Mouse (Mus musculus) CH12.LX (cell line): ENCODE measurements around the gene Efna4. TPM values are rescaled to one million over a fixed set of nuclear protein-coding genes. Genes with fewer than 3 reads are reported as not detected.

Experiments
- DNase-seq: peaks from one replicate; pipeline ENCODE4 v3.0.0-alpha.2; 2013; ENCODE audit errors: extremely low read depth
- H3K27ac ChIP-seq: 2 replicates; pipeline ENCODE4 v1.5.1; 2012; ENCODE audit warnings: low read depth, mild to moderate bottlenecking, control low read depth, moderate library complexity; ENCODE audit not compliant: insufficient read depth
- H3K27me3 ChIP-seq: replicated peaks from 2 replicates; pipeline ENCODE3; 2012; ENCODE audit warnings: inconsistent platforms
- H3K36me3 ChIP-seq, 2 experiments: replicated peaks in 1 of 2; 2 replicates each; pipeline versions ENCODE3 to v1.6.1; 2012; ENCODE audit warnings: inconsistent platforms in 1 of 2, low read length in 1 of 2, mild to moderate bottlenecking in 1 of 2, mixed read lengths in 1 of 2, moderate library complexity in 1 of 2; ENCODE audit not compliant: control insufficient read depth in 1 of 2, insufficient read depth in 1 of 2
- H3K4me1 ChIP-seq, 2 experiments: 2 replicates each; pipeline ENCODE4 v1.6.1; 2012; ENCODE audit warnings: inconsistent platforms in 1 of 2, moderate library complexity in 1 of 2; ENCODE audit not compliant: insufficient read depth in 2 of 2, control insufficient read depth in 1 of 2
- H3K4me2 ChIP-seq: 2 replicates; pipeline ENCODE4 v1.6.1; 2012; ENCODE audit warnings: low read depth, mild to moderate bottlenecking, control low read depth; ENCODE audit not compliant: poor library complexity, insufficient read depth, severe bottlenecking
- H3K4me3 ChIP-seq, 3 experiments: fragments of 150-350 bp in 1 of 3; sonication (generic) in 1 of 3; replicated peaks in 1 of 3; 2 replicates each; pipeline versions ENCODE3 to v1.5.1; 2011 to 2012; ENCODE audit warnings: low read depth in 2 of 3, low read length in 2 of 3, mild to moderate bottlenecking in 2 of 3, moderate library complexity in 2 of 3, control low read depth in 1 of 3, improper control_type of control experiment in 1 of 3, inconsistent platforms in 1 of 3, mixed read lengths in 1 of 3; ENCODE audit not compliant: poor library complexity in 1 of 3
- H3K79me2 ChIP-seq: replicated peaks from 2 replicates; pipeline ENCODE4 v1.6.1; 2012; ENCODE audit warnings: mild to moderate bottlenecking, moderate library complexity; ENCODE audit not compliant: control insufficient read depth, poor library complexity, insufficient read depth, severe bottlenecking; ENCODE audit errors: extremely low read depth
- H3K9ac ChIP-seq: 2 replicates; pipeline ENCODE4 v1.6.1; 2012; ENCODE audit warnings: low read depth, mild to moderate bottlenecking, control low read depth, moderate library complexity; ENCODE audit not compliant: insufficient read depth
- H3K9me3 ChIP-seq: replicated peaks from 2 replicates; pipeline ENCODE3; 2012; ENCODE audit warnings: low read length, inconsistent platforms, mixed read lengths
- BHLHE40 ChIP-seq: IDR thresholded peaks from 2 replicates; pipeline ENCODE4 v1.6.1; 2011; ENCODE audit warnings: mild to moderate bottlenecking, low read depth, low read length, improper control_type of control experiment
- CHD1 ChIP-seq: IDR thresholded peaks from 2 replicates; pipeline ENCODE4 v1.6.1; 2012; ENCODE audit warnings: low read depth, low read length, improper control_type of control experiment, inconsistent platforms
- E2F4 ChIP-seq: IDR thresholded peaks from 2 replicates; pipeline ENCODE4 v1.6.1; 2011; ENCODE audit warnings: low read depth, low read length, improper control_type of control experiment; ENCODE audit not compliant: insufficient replicate concordance
- ELF1 ChIP-seq: IDR thresholded peaks from 2 replicates; pipeline ENCODE4 v1.6.1; 2014; ENCODE audit warnings: low read depth, mild to moderate bottlenecking, inconsistent platforms, low read length, improper control_type of control experiment
- EP300 ChIP-seq: IDR thresholded peaks from 2 replicates; pipeline ENCODE4 v1.6.1; 2011; ENCODE audit warnings: low read length, improper control_type of control experiment
- ETS1 ChIP-seq: conservative IDR thresholded peaks from 2 replicates; pipeline ENCODE4 v1.6.1; 2012; ENCODE audit warnings: low read depth, mild to moderate bottlenecking, inconsistent platforms, low read length, improper control_type of control experiment, moderate library complexity
- HCFC1 ChIP-seq: IDR thresholded peaks from 2 replicates; pipeline ENCODE4 v1.6.1; 2012; ENCODE audit warnings: low read depth, mild to moderate bottlenecking, inconsistent platforms, low read length, improper control_type of control experiment
- IRF4 ChIP-seq: IDR thresholded peaks from 2 replicates; pipeline ENCODE4 v1.6.1; 2014; ENCODE audit warnings: low read depth, mild to moderate bottlenecking, inconsistent platforms, low read length, improper control_type of control experiment
- JUN ChIP-seq: IDR thresholded peaks from 2 replicates; pipeline ENCODE4 v1.6.1; 2011; ENCODE audit warnings: low read depth, mild to moderate bottlenecking, low read length, improper control_type of control experiment, moderate library complexity; ENCODE audit not compliant: insufficient read depth
- JUND ChIP-seq: conservative IDR thresholded peaks from 2 replicates; pipeline ENCODE4 v1.6.1; 2011; ENCODE audit warnings: low read depth, low read length, improper control_type of control experiment
- KAT2A ChIP-seq: IDR thresholded peaks from 2 replicates; pipeline ENCODE4 v1.6.1; 2012; ENCODE audit warnings: low read length, improper control_type of control experiment, inconsistent platforms; ENCODE audit not compliant: insufficient replicate concordance
- MAFK ChIP-seq: IDR thresholded peaks from 2 replicates; pipeline ENCODE4 v1.6.1; 2011; ENCODE audit warnings: low read length, improper control_type of control experiment; ENCODE audit not compliant: insufficient replicate concordance
- MAZ ChIP-seq: IDR thresholded peaks from 2 replicates; pipeline ENCODE4 v1.6.1; 2012; ENCODE audit warnings: low read depth, mild to moderate bottlenecking, inconsistent platforms, low read length, improper control_type of control experiment, moderate library complexity
- MEF2A ChIP-seq: IDR thresholded peaks from 2 replicates; pipeline ENCODE4 v1.6.1; 2014; ENCODE audit warnings: low read depth, mild to moderate bottlenecking, inconsistent platforms, low read length, improper control_type of control experiment, borderline replicate concordance
- MXI1 ChIP-seq: IDR thresholded peaks from 2 replicates; pipeline ENCODE4 v1.6.1; 2011; ENCODE audit warnings: mild to moderate bottlenecking, low read depth, low read length, improper control_type of control experiment
- MYC ChIP-seq: IDR thresholded peaks from 2 replicates; pipeline ENCODE4 v1.6.1; 2011; ENCODE audit warnings: low read depth, mild to moderate bottlenecking, improper control_type of control experiment, low read length
- NELFE ChIP-seq: IDR thresholded peaks from 2 replicates; pipeline ENCODE4 v1.6.1; 2011; ENCODE audit warnings: low read depth, low read length, improper control_type of control experiment
- NRF1 ChIP-seq: IDR thresholded peaks from 2 replicates; pipeline ENCODE4 v1.6.1; 2014; ENCODE audit warnings: low read depth, mild to moderate bottlenecking, inconsistent platforms, low read length, improper control_type of control experiment, moderate library complexity
- POLR2A ChIP-seq: IDR thresholded peaks from 2 replicates; pipeline ENCODE4 v1.6.1; 2011; ENCODE audit warnings: low read depth, mild to moderate bottlenecking, improper control_type of control experiment, low read length
- POLR2AphosphoS2 ChIP-seq: IDR thresholded peaks from 2 replicates; pipeline ENCODE4 v1.6.1; 2011; ENCODE audit warnings: low read depth, low read length, improper control_type of control experiment
- RAD21 ChIP-seq: IDR thresholded peaks from 2 replicates; pipeline ENCODE4 v1.6.1; 2011; ENCODE audit warnings: low read depth, mild to moderate bottlenecking, low read length, improper control_type of control experiment, moderate library complexity
- SIN3A ChIP-seq: IDR thresholded peaks from 2 replicates; pipeline ENCODE4 v1.6.1; 2012; ENCODE audit warnings: low read length, improper control_type of control experiment, inconsistent platforms
- SMC3 ChIP-seq: IDR thresholded peaks from 2 replicates; pipeline ENCODE4 v1.6.1; 2011; ENCODE audit warnings: low read depth, low read length, improper control_type of control experiment
- TBP ChIP-seq: conservative IDR thresholded peaks from 2 replicates; pipeline ENCODE4 v1.6.1; 2011; ENCODE audit warnings: low read depth, low read length, improper control_type of control experiment
- TCF12 ChIP-seq: IDR thresholded peaks from 2 replicates; pipeline ENCODE4 v1.6.1; 2014; ENCODE audit warnings: low read depth, mild to moderate bottlenecking, inconsistent platforms, low read length, improper control_type of control experiment
- UBTF ChIP-seq: IDR thresholded peaks from 2 replicates; pipeline ENCODE4 v1.6.1; 2012; ENCODE audit warnings: low read depth, mild to moderate bottlenecking, inconsistent platforms, low read length, improper control_type of control experiment, moderate library complexity
- USF1 ChIP-seq: IDR thresholded peaks from 2 replicates; pipeline ENCODE4 v1.6.1; 2014; ENCODE audit warnings: low read depth, mild to moderate bottlenecking, inconsistent platforms, low read length, improper control_type of control experiment
- USF2 ChIP-seq: conservative IDR thresholded peaks from 2 replicates; pipeline ENCODE4 v1.6.1; 2011; ENCODE audit warnings: low read depth, low read length, improper control_type of control experiment
- ZC3H11A ChIP-seq: IDR thresholded peaks from 2 replicates; pipeline ENCODE4 v1.6.1; 2012; ENCODE audit warnings: low read depth, mild to moderate bottlenecking, inconsistent platforms, low read length, improper control_type of control experiment
- ZKSCAN1 ChIP-seq: IDR thresholded peaks from 2 replicates; pipeline ENCODE4 v1.6.1; 2012; ENCODE audit warnings: low read depth, inconsistent platforms, low read length, improper control_type of control experiment, borderline replicate concordance
- ZMIZ1 ChIP-seq: IDR thresholded peaks from 2 replicates; pipeline ENCODE4 v1.6.1; 2012; ENCODE audit warnings: low read depth, mild to moderate bottlenecking, inconsistent platforms, low read length, improper control_type of control experiment
- ZNF384 ChIP-seq: IDR thresholded peaks from 2 replicates; pipeline ENCODE4 v1.6.1; 2012; ENCODE audit warnings: low read depth, low read length, improper control_type of control experiment, inconsistent platforms
- dilution Hi-C: fragments of 300-500 bp; cut with MboI; formaldehyde crosslinking; loops from 2 replicates; pipeline ENCODE4 v1.14.3; 2020; ENCODE audit warnings: low sequenced_read_pairs; ENCODE audit not compliant: extremely low pct_unique_long_range_greater_than_20kb, extremely low pct_ligation_motif_present
- in situ Hi-C: fragments of 300-500 bp; cut with MboI; formaldehyde crosslinking; loops from 3 replicates; pipeline ENCODE4 v1.14.3; 2019; ENCODE audit warnings: low sequenced_read_pairs, low pct_ligation_motif_present, low pct_unique_long_range_greater_than_20kb, mixed read lengths
- polyA plus RNA-seq: library from polyadenylated mRNA; unstranded; fragments of >175 nt; gene quantifications from 2 replicates; pipeline ENCODE4 v1.2.1, GENCODE M21; 2012; ENCODE audit warnings: low read depth; ENCODE audit not compliant: insufficient read length
- total RNA-seq, 2 experiments: library from RNA; depleted of rRNA; stranded (reverse); fragments of 300-350 nt in 1 of 2; fragments of >200 nt in 1 of 2; gene quantifications; 2 replicates each; pipeline ENCODE4 v1.2.3; 2012 to 2014

Gene Efna4
- total and polyA plus RNA-seq, 3 experiments, result 1.1 to 2.6 (median 1.1) TPM

DNA sequence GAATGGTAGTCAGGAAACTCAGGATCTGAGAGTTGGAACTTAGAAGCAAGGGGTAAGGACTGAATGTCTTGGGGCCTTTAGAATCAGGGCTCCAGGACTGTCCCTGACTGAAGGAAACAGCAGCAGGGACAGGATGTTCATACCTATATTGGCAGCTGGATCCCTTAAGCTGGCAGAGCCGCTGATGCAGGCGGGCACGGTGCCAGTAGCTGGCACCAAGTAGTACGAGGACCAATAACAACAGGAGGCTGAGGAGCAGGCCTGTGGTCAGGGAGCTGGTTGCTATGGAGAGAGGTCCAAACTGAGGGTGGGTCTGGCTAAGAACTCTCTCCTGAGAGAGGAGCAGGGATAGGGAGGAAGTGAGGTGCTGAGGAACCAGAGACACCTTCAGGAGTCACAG lies 4.0 kb upstream of the Efna4 start:
- Histone ChIP-seq H3K27me3 (peaks cover 4% of the 10 kb centered on the region), H3K27ac (no peak overlapping the region), H3K4me2 (no peak overlapping the region), H3K9me3 (no peaks in the 10 kb centered on the region), H3K36me3 (peaks cover 8 to 71% of the 10 kb centered on the region in 2 experiments), H3K9ac (no peak overlapping the region), H3K4me3 (no peak overlapping the region), H3K4me1 (peaks cover 7 to 15% of the 10 kb centered on the region in 2 experiments), H3K79me2 (no peaks in the 10 kb centered on the region)
- DNase-seq, result no peak
- TF ChIP-seq ZC3H11A, result no peak
- TF ChIP-seq MEF2A, result no peak
- no peak for TF ChIP-seq POLR2AphosphoS2
- TF ChIP-seq USF1, result no peak
- TF ChIP-seq HCFC1, result no peak
- TF ChIP-seq SMC3, result no peak
- no peak for TF ChIP-seq EP300
- TF ChIP-seq ZNF384, result no peak
- no peak for TF ChIP-seq E2F4
- TF ChIP-seq ETS1, result no peak
- no peak for TF ChIP-seq TCF12
- TF ChIP-seq NELFE, result no peak
- dilution Hi-C loops (no loop called here), in situ Hi-C loops (loop anchor here (25.0 kb wide), 2 partner anchors 346 to 421 kb away; partner anchors contain the start of genes Chrnb2 and Ube2q1)

- Histone ChIP-seq H3K9me3 (no peaks in the 10 kb centered on the region), H3K27ac (no peak overlapping the region), H3K4me3 (no peak overlapping the region), H3K4me1 (peaks cover 9 to 20% of the 10 kb centered on the region in 2 experiments), H3K27me3 (peaks cover 14% of the 10 kb centered on the region), H3K4me2 (no peak overlapping the region), H3K9ac (no peak overlapping the region), H3K36me3 (peaks cover 8 to 62% of the 10 kb centered on the region in 2 experiments), H3K79me2 (no peaks in the 10 kb centered on the region)
- DNase-seq, result peak; percentile 76
- in situ Hi-C loops, result loop anchor here (25.0 kb wide), 2 partner anchors 347 to 422 kb away; partner anchors contain the start of genes Chrnb2 and Ube2q1
- dilution Hi-C loops, result no loop called here
- TF ChIP-seq UBTF (no peak), EP300 (no peak), ZKSCAN1 (no peak), SIN3A (no peak), ZC3H11A (peak; percentile 66), KAT2A (no peak), ELF1 (0 out of 2 replicates have a peak, but pooled peaks have one; percentile 12), HCFC1 (no peak), MAZ (no peak), BHLHE40 (no peak), IRF4 (peak; percentile 42; the same call in 1 of the 2 replicates), USF1 (no peak), MXI1 (no peak), MEF2A (no peak), RAD21 (peak; percentile 93), NRF1 (peak; percentile 88), MYC (no peak), CHD1 (no peak), POLR2A (no peak), POLR2AphosphoS2 (no peak), E2F4 (no peak), TBP (no peak), JUND (no peak), MAFK (no peak), JUN (no peak), TCF12 (no peak), USF2 (no peak), ETS1 (no peak), ZMIZ1 (no peak)
Observed at GRCm38 (mm10) chr3:89340465-89340864, 2.6 kb upstream of the Efna4 start.
